Mouse (Mus musculus) liver, postnatal 0 days (tissue): ENCODE measurements around the gene Pgap3. TPM values are rescaled to one million over a fixed set of nuclear protein-coding genes. Genes with fewer than 3 reads are reported as not detected.

Source experiments
- ATAC-seq: fragments of 200-750 bp; cut with Nextera tagmentation; 2 replicates; pipeline ENCODE4 v1.8.0; 2017; ENCODE audit warnings: mild to moderate bottlenecking, moderate library complexity
- DNase-seq: peaks from one replicate; pipeline ENCODE4 v3.0.0-alpha.2; 2016
- H3K27ac ChIP-seq: fragments of 300-500 bp; sonication (generic); 2 replicates; pipeline ENCODE4 v1.5.1; 2014; ENCODE audit warnings: antibody characterized with exemption, moderate library complexity, mild to moderate bottlenecking, low read depth
- H3K27me3 ChIP-seq: fragments of 300-500 bp; sonication (generic); 2 replicates; pipeline ENCODE4 v1.6.1; 2014; ENCODE audit warnings: low read length, control low read depth, mixed read lengths; ENCODE audit not compliant: insufficient read depth
- H3K36me3 ChIP-seq: fragments of 300-500 bp; sonication (generic); replicated peaks from 2 replicates; pipeline ENCODE4 v1.6.1; 2014; ENCODE audit warnings: mild to moderate bottlenecking, control low read depth, low read length, moderate library complexity, mixed read lengths; ENCODE audit not compliant: insufficient read depth
- H3K4me1 ChIP-seq: fragments of 300-500 bp; sonication (generic); 2 replicates; pipeline ENCODE4 v1.6.1; 2014; ENCODE audit warnings: antibody characterized with exemption, mild to moderate bottlenecking, control low read depth; ENCODE audit not compliant: insufficient read depth
- H3K4me2 ChIP-seq: fragments of 300-500 bp; sonication (generic); 2 replicates; pipeline ENCODE4 v1.6.1; 2014; ENCODE audit warnings: low read depth, mild to moderate bottlenecking, low read length, moderate library complexity, mixed read lengths
- H3K4me3 ChIP-seq: fragments of 300-500 bp; sonication (generic); 2 replicates; pipeline ENCODE4 v1.5.1; 2014; ENCODE audit warnings: low read depth, low read length
- H3K9ac ChIP-seq: fragments of 300-500 bp; sonication (generic); replicated peaks from 2 replicates; pipeline ENCODE4 v1.6.1; 2014; ENCODE audit warnings: mild to moderate bottlenecking, moderate library complexity
- H3K9me3 ChIP-seq: fragments of 300-500 bp; sonication (generic); 2 replicates; pipeline ENCODE4 v1.6.1; 2016; ENCODE audit warnings: mild to moderate bottlenecking, control low read depth, low read length, mixed read lengths
- CTCF ChIP-seq: sonication (generic); IDR thresholded peaks from 2 replicates; pipeline ENCODE4 v1.5.1; 2016; ENCODE audit warnings: antibody characterized with exemption, low read depth
- EP300 ChIP-seq: IDR thresholded peaks from 2 replicates; pipeline ENCODE4 v1.6.1; 2016; ENCODE audit warnings: antibody characterized with exemption, low read depth, mild to moderate bottlenecking
- WGBS: fragments of 180-500 bp; shearing (Covaris S2); extraction: QIAGEN DNeasy Blood & Tissue Kit; methylation state at CpG from one replicate; pipeline ENCODE4 v1.1.7; 2014; ENCODE audit not compliant: insufficient replicate concordance; 5-methylcytosine and 5-hydroxymethylcytosine counted together
- polyA plus RNA-seq: library from polyadenylated mRNA; unstranded; fragments of >200 nt; fragmentation: Nextera tagmentation; extraction: Ambion mirVana; gene quantifications from 2 replicates; pipeline ENCODE4 v1.2.1, GENCODE M21; 2015

Pgap3 gene
- polyA plus RNA-seq, 1 experiment from 2014 or later = 3.0 TPM

GRCm38 (mm10) chr11:98381651-98382050, 18.6 kb downstream of the Pgap3 start:
- no peak for TF ChIP-seq EP300
- no peak for TF ChIP-seq CTCF
- 88% methylated on average over 2 of the region's 2 CpGs for WGBS

GRCm38 (mm10) chr11:98380106-98380505, 20.2 kb downstream of the Pgap3 start:
- no peaks in the 10 kb centered on the region for H3K27me3 ChIP-seq
- TF ChIP-seq CTCF = no peak
- no peak for TF ChIP-seq EP300
- DNase-seq = no peak
- no peaks in the 10 kb centered on the region for H3K9me3 ChIP-seq
- H3K4me3 ChIP-seq = no peak overlapping the region
- peaks cover 45% of the 10 kb centered on the region for H3K36me3 ChIP-seq
- no peak overlapping the region for H3K4me2 ChIP-seq
- ATAC-seq = no peak
- no peak overlapping the region for H3K9ac ChIP-seq
- WGBS = 81% methylated on average over 6 of the region's 6 CpGs
- H3K4me1 ChIP-seq = no peaks in the 10 kb centered on the region
- H3K27ac ChIP-seq = no peak overlapping the region

More at GRCm38 (mm10) chr11:98381651-98382050, 18.6 kb downstream of the Pgap3 start:
- Histone ChIP-seq H3K27me3 (peaks cover 10% of the 10 kb centered on the region), H3K4me1 (no peaks in the 10 kb centered on the region), H3K9ac (no peak overlapping the region), H3K36me3 (peaks cover 30% of the 10 kb centered on the region), H3K9me3 (no peaks in the 10 kb centered on the region), H3K4me3 (no peak overlapping the region), H3K4me2 (no peak overlapping the region), H3K27ac (no peak overlapping the region)
- ATAC-seq (no peak), DNase-seq (no peak)

GRCm38 (mm10) chr11:98379379-98379778, 20.9 kb downstream of the Pgap3 start:
- no peak overlapping the region for H3K4me2 ChIP-seq
- no peak for DNase-seq
- H3K27ac ChIP-seq = no peak overlapping the region
- H3K4me3 ChIP-seq = no peak overlapping the region
- 79% methylated on average over 7 of the region's 7 CpGs for WGBS
- no peak overlapping the region for H3K9ac ChIP-seq
- H3K27me3 ChIP-seq = no peaks in the 10 kb centered on the region
- H3K36me3 ChIP-seq = peaks cover 50% of the 10 kb centered on the region
- TF ChIP-seq EP300 (no peak), CTCF (no peak)
- no peak for ATAC-seq
- no peaks in the 10 kb centered on the region for H3K9me3 ChIP-seq
- H3K4me1 ChIP-seq = no peaks in the 10 kb centered on the region

GRCm38 (mm10) chr11:98377787-98378186, 22.5 kb downstream of the Pgap3 start:
- Histone ChIP-seq H3K9ac (no peak overlapping the region), H3K4me3 (no peak overlapping the region), H3K4me2 (no peak overlapping the region), H3K9me3 (no peaks in the 10 kb centered on the region), H3K27ac (no peak overlapping the region), H3K36me3 (peaks cover 54% of the 10 kb centered on the region), H3K27me3 (no peaks in the 10 kb centered on the region), H3K4me1 (no peaks in the 10 kb centered on the region)
- 77% methylated on average over 11 of the region's 11 CpGs for WGBS
- TF ChIP-seq EP300 (no peak), CTCF (no peak)
- DNase-seq (no peak), ATAC-seq (no peak)

- DNase-seq = no peak
- H3K9ac ChIP-seq = no peak overlapping the region
- no peak overlapping the region for H3K27ac ChIP-seq
- 83% methylated on average over 5 of the region's 5 CpGs for WGBS
- no peak overlapping the region for H3K4me2 ChIP-seq
- peaks cover 54% of the 10 kb centered on the region for H3K36me3 ChIP-seq
- no peaks in the 10 kb centered on the region for H3K9me3 ChIP-seq
- H3K4me1 ChIP-seq = no peaks in the 10 kb centered on the region
- no peak overlapping the region for H3K4me3 ChIP-seq
- TF ChIP-seq CTCF = no peak
- no peak for TF ChIP-seq EP300
- H3K27me3 ChIP-seq = no peaks in the 10 kb centered on the region
- no peak for ATAC-seq
Observed at GRCm38 (mm10) chr11:98376756-98377155, 23.5 kb downstream of the Pgap3 start.

GRCm38 (mm10) chr11:98374266-98374665, 26.0 kb downstream of the Pgap3 start:
- Histone ChIP-seq H3K4me1 (no peaks in the 10 kb centered on the region), H3K4me2 (no peak overlapping the region), H3K27ac (no peak overlapping the region), H3K27me3 (no peaks in the 10 kb centered on the region), H3K9me3 (no peaks in the 10 kb centered on the region), H3K36me3 (peaks cover 44% of the 10 kb centered on the region), H3K4me3 (no peak overlapping the region), H3K9ac (no peak overlapping the region)
- WGBS = 95% methylated on average over 8 of the region's 8 CpGs
- ATAC-seq (no peak), DNase-seq (no peak)
- no peak for TF ChIP-seq EP300
- no peak for TF ChIP-seq CTCF

- DNase-seq (no peak), ATAC-seq (no peak)
- Histone ChIP-seq H3K4me1 (no peaks in the 10 kb centered on the region), H3K27ac (no peak overlapping the region), H3K9ac (no peak overlapping the region), H3K36me3 (peaks cover 38% of the 10 kb centered on the region), H3K9me3 (no peaks in the 10 kb centered on the region), H3K27me3 (no peaks in the 10 kb centered on the region), H3K4me3 (no peak overlapping the region), H3K4me2 (no peak overlapping the region)
- WGBS = 78% methylated on average over 6 of the region's 6 CpGs
- TF ChIP-seq EP300 (no peak), CTCF (no peak)
Observed at GRCm38 (mm10) chr11:98373244-98373643, 27.0 kb downstream of the Pgap3 start.
